Mouse (Mus musculus): ENCODE measurements around the gene Mpzl1.

- TF ChIP-seq CTCF (IDR thresholded peaks at IDR 0.05; ENCODE audit: insufficient read depth, low read length) = no peak
- TF ChIP-seq POLR2A (IDR thresholded peaks at IDR 0.05; ENCODE audit: borderline replicate concordance, extremely low read depth, low read depth, low read length) = no peak
Observed at GRCm38 (mm10) chr1:165610321-165610999, 23.9 kb downstream of the Mpzl1 start.

Measured in lung, adult 2 months (tissue).